Mouse (Mus musculus) heart, embryonic 10.5 days (tissue): ENCODE results near the gene Zfp84. TPM values are rescaled to one million over a fixed set of nuclear protein-coding genes. Genes with fewer than 3 reads are reported as not detected.

Source experiments
- microRNA counts: library from miRNA; unstranded; fragments of <30 nt; microRNA quantifications from one replicate; lab custom pipeline; 2017
- microRNA-seq: library from miRNA; unstranded; fragments of <30 nt; microRNA quantifications from one replicate; pipeline ENCODE4, GENCODE M21; 2017
- polyA plus RNA-seq: library from polyadenylated mRNA; unstranded; fragments of >200 nt; fragmentation: Nextera tagmentation; extraction: Ambion mirVana; gene quantifications from 2 replicates; pipeline ENCODE4 v1.2.1, GENCODE M21; 2016

Zfp84 gene
- polyA plus RNA-seq, 1 experiment from 2014 or later: 9.8 TPM

MicroRNA genes within 50 kb of the gene (microRNA counts, 519-probe panel; counts per million panel counts)
- not detected for microRNA mmu-miR-1964 (lab: Ali Mortazavi, UCI)

Small RNAs within 50 kb of the gene (microRNA-seq; reads per million reads assigned to microRNA genes)
- 4.3 reads per million, percentile 12 among the genes with 10 or more reads in this experiment for gene Mir1964

Other genes with a start within 250 kb of the Zfp84 start
- 4.5 and 10.4 TPM in 2 replicates for gene Sipa1l3, start 249.9 kb upstream of the Zfp84 start, polyA plus RNA-seq
- gene Catsperg2, start 41.5 kb upstream of the Zfp84 start, polyA plus RNA-seq: not detected in 2 replicates
- 3.7 and 3.8 TPM in 2 replicates for gene Zfp30, start 15.4 kb downstream of the Zfp84 start, polyA plus RNA-seq
- 10.5 and 10.8 TPM in 2 replicates for gene Zfp790, start 47.6 kb downstream of the Zfp84 start, polyA plus RNA-seq
- 4.4 and 5.7 TPM in 2 replicates for gene Zfp940, start 85.1 kb downstream of the Zfp84 start, polyA plus RNA-seq
- 3.7 and 6.3 TPM in 2 replicates for gene Zfp420, start 91.4 kb downstream of the Zfp84 start, polyA plus RNA-seq
- gene Zfp27, start 138.0 kb downstream of the Zfp84 start, polyA plus RNA-seq: 8.2 and 9.5 TPM in 2 replicates
- 2.1 and 3.7 TPM in 2 replicates for gene Zfp383, start 139.7 kb downstream of the Zfp84 start, polyA plus RNA-seq
- gene Zfp74, start 185.5 kb downstream of the Zfp84 start, polyA plus RNA-seq: 10.3 and 10.9 TPM in 2 replicates
- 32.0 and 33.8 TPM in 2 replicates for gene Zfp568, start 215.4 kb downstream of the Zfp84 start, polyA plus RNA-seq